Mouse (Mus musculus): ENCODE measurements around the gene Gna11. TPM values are rescaled to one million over a fixed set of nuclear protein-coding genes. Genes with fewer than 3 reads are reported as not detected.

Gene Gna11
- 10 to 100 TPM; 26.5 to 29.4 (median 28.7) TPM for polyA plus RNA-seq (2017; shearing (Covaris generic))

- peak; percentile 96 for ATAC-seq
Measured at GRCm38 (mm10) chr10:81545161-81545747, at the start of gene Gna11. TSS of gene Gna11 (minus strand) at chr10:81545190.

DNA sequence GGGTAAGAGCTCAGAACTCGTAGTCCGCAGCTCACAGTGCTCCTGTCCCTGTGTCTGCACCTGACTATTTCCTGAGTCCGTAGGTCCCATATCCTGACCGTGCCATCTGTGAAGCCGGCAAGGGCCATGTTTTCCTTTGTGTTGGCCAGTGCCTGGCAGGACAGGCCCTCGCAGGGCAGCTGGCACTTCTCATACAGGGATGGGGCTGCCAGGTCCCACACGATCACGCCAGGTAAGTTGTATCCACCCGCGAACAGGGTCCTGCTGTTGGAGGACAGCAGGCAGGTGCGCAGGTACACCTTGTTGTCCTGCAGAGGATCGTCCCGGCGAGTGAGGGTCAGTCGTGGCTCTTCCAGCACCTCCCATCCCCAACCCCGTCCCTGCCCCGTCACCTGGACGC is 48.9 kb upstream of the Gna11 start:
- no peak for ATAC-seq

DNA sequence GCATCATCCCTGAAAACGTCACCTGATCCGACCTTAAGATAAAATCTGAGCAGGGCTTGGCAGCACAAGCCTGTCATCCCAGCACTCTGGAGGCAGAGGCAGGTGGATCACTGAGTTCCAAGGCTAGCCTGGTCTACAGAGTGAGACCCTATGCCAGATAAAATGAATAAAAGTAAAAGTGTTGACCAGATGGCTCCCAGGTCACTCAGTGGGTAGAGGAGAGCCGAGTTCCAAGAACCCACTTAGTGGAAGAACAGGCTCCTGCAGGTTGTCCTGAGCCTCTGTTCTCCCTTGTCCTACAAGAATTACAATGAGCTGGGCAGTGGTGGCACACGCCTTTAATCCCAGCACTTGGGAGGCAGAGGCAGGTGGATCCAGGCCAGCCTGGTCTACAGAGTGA is 48.2 kb upstream of the Gna11 start:
- ATAC-seq: no peak

DNA sequence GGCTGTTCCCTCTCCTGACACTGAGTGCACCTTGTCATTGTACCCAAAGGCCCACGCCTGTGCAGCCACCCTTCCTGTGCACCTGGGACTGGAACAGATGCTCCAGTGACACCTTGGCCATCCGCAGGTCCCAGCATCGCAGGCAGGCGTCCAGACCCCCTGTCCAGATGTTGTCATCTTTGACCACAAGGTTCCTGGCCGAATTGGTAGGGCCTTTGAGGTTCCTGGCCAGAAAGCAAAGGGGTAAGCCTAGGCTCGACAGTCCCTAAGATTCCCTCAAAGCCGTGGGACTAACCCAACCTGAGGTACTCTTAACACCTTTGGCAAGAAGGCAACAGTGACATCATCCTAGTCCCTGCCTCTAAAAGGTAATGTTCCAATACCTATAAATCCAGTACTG is 47.6 kb upstream of the Gna11 start:
- no peak for ATAC-seq

DNA sequence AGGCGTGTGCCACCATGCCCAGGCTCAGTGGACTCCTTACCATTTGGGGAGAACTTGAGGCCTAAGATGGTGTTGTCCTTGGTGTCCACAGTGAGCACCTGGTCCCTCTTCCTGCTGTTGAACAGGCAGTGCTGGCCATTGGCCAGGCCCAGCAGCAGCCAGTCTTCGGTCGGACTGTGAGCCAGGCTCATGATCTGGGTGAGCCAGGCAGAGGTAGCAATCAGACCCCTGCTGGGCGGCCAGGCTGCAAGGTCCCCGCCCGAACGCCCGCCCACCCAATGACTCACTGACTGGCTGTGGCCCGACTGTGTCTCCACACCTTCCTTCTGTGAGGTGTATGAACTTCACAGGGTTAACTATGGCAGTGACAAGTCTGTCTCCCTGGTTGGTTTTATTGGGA is 46.9 kb upstream of the Gna11 start:
- no peak for ATAC-seq

- no peak for ATAC-seq
Measured at GRCm38 (mm10) chr10:81588739-81589138, 43.7 kb upstream of the Gna11 start.

DNA sequence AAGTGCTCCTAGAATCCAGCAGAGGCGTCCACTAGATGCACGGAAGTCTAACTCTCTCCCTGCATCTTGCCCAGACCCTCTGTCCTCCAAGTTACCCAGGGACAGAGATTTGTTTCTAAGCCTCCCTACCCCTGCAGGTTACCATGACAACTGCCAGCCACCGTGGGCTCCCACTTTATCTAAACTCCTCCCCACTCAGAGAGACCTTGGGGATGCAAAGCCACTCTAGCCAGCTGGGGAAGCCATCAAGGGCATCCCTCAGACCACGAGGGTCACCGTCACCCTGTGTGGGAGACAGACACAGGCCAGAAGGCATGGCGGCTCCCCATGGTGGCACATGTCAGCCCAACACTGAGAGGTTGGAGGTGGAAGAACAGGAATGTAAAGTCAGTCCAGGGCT is 38.4 kb upstream of the Gna11 start:
- no peak for ATAC-seq

GRCm38 (mm10) chr10:81580441-81581070 is 35.6 kb upstream of the Gna11 start:
- peak; percentile 60 for ATAC-seq

DNA sequence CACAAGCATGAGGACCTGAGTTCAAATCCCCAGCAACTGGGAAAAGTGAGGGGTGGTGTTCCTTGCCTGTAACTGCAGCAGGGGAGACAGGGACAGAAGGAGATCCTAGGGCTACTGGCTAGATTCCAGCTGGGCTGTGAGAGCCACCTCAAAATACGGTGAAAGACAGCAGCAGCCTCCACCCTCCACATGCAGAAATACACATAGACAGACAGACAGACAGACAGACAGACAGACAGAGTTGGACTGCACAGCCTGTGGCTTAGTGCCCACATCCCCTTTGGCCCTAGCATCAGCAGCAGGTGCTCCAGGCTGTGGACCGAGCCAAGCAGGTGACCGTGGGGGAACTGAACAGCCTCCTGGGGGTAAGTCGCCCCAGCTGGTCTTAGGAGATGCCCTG is 35.0 kb upstream of the Gna11 start:
- no peak for ATAC-seq

- ATAC-seq: no peak
Measured at GRCm38 (mm10) chr10:81575695-81576094, 30.7 kb upstream of the Gna11 start.

DNA sequence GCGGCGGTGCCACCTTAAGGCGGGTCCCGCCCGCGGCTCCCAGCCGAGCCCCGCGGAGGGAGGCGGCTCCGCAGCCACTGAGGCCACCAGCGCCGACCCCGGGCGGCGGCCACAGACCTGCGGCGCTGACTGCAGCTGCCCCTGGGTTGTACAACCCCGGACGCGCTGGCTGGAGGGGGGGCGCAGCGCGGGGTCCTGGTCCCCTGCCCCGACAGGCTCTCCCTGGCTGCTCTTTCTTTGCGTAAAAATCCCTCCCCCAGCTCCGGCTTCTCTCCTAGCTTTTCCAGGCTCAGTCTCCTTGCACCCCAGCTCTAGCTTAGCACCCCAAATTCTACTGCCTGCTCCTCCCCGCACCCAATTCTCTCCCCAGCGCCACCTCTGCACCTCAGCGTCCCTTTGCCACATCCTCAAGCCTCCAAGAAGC is 30.2 kb upstream of the Gna11 start:
- ATAC-seq: no peak

DNA sequence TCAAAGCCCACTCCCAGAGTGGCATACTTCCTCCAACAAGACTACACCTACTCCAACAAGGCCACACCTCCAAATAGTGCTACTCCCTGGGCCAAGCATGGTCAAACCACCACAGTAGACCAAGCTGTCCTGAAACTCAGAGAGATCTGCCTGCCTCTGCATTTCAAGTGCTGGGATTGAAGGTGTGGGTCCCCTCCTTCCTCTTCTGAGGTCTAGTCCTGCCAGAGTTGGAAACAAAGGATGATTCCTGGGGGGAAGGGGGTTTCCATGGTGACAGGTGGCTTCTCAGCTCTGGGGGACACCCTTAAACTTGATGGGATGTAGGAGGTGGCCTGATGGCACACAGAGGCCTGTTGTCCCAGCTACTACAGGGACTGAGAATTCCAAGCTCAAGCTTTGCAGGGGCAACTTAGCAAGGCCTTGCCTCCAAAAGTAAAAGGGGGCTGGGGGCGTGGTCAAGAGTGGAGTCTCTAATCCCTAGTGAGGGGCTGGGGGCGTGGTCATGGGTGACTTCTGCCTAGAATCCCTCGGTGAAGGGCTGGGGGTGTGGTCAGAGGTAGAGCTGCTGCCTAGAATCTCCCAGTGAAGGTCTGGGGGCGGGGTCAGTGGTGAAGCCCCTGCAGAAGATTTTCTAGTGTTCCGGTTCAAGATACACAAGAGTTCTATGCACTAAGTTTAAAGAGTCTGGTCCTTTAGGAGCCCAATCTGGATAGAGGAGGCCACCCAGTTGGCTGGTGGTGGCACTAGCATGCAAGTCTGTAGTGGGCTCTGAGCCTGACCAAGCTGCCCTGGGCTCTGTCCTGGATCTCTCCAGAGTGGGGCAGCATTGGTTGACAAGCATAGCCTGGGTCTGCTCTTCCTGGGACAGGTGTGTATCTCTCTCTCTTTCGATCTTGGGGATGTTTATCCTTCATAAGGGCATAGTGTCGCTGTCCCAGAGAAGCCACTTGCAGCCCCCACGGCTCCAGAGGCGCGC is 29.4 kb upstream of the Gna11 start, which contains the start of gene Tle2:
Tle2 (plus strand) TSS at position 481 of the 976 bp plus-strand sequence.
- ATAC-seq: no peak

- ATAC-seq: no peak
Measured at GRCm38 (mm10) chr10:81572975-81573374, 28.0 kb upstream of the Gna11 start.

GRCm38 (mm10) chr10:81572133-81572671 is 27.2 kb upstream of the Gna11 start:
- ATAC-seq: no peak

DNA sequence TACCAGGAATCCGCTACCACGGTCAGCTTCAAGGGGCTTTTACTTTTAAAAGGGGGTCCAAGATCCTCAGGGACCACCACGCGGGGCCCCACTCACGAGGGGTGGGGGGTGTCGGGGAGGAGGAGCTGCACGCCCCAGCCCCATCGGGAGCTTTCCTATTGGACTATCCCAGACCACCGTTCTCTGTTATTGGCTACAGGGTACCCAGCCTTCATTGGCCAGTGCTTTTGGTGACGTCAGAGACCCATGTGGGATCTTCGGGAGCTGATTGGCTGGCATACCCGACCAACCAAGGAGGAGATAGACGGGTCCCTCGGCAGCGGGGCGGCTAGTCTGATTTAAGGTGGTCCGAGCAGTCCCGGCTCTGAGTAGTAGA is 26.5 kb upstream of the Gna11 start:
- peak; percentile 78 for ATAC-seq

DNA sequence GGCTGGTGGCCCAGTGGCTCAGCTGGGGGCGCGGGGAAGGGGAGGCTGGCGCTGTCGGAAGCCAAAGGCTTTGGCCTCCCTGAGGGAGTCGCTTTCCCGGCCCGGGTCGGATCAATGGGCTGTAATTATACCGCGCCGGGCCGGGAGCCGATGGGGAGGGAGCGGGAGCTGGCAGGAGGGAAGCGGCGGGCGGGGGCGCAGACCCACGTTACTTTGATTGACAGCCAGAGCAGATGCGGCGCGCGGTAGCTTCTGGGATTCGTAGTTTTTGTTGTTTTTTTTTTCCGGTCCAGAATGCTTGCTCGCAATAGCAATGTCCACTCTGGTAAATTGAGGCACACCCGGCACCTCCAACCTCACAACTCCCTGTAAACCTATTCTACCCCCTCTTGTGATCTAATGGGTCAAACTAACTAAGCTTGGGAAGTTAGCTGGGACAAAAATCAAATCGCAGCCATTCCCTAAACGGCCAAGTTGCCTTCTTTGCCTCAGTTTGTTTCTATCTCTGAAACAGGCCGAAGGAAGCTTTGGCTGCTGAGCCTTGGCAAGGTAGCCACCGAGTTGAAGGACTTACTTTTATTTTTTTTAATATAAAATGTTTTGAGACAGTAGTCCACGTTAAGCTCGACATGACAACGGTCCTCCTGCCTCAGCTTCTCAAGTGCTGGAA is 26.0 kb upstream of the Gna11 start:
- peak; percentile 78 for ATAC-seq

DNA sequence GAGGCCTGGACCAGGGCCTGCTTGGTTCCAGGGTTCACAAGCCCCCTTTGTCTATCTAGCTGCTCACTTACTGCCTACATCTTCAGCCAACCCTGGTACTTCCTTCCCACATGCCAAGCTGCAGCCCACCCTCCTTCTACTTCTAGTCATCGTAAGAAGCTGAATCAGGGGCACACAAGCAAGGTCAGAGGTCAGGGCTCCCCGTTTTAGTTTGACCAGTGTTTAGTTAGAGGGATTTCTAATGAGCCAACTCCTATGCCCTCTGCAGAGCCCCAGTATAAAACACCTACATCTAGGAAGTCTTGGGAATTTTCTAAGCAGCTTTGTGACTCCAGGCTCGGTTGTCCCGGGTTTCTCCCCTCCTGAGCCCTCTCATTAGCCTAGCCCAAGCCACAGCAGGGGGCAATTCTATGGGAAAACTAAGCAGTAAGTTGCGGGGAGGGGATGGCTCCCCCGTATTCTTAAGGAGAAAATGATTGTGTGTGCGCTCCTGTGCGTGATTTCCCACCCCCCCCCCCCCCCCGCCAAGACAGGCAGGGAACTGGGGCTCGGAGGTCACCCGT is 25.3 kb upstream of the Gna11 start:
- ATAC-seq: no peak

DNA sequence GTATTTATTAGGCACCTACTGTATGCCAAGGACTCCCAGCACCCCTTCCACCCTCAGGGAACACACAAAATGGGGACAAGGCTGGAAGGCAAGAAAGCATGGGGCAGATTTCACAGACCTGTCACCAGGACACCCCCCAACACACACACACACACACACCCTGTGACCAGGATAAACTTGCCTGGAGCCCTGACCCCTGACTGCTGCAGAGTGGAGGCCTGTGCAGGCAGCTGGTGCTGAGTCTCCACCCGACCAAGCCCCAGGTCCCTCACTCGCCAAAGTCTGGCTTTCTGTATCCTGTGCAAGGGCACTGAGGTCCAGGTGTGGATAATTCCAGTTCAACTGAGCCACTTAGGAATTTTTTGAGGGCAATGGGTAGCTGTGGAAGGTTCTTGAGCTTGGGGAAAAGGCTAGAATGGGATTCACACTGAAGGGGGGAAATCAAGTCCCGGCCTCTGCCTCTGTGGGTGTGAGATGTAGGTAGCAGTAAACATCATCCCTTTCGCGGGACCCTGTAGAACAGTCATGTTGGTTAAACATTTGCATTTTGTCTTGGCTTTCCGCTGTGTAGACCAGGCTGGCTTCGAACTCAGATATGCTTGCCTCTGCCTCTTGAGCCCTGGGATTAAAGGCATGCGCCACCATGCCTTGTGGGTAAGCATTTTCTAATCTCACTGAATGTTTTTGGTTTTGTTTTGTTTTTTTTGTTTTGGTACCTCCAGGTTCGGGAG is 24.7 kb upstream of the Gna11 start:
- ATAC-seq: no peak

DNA sequence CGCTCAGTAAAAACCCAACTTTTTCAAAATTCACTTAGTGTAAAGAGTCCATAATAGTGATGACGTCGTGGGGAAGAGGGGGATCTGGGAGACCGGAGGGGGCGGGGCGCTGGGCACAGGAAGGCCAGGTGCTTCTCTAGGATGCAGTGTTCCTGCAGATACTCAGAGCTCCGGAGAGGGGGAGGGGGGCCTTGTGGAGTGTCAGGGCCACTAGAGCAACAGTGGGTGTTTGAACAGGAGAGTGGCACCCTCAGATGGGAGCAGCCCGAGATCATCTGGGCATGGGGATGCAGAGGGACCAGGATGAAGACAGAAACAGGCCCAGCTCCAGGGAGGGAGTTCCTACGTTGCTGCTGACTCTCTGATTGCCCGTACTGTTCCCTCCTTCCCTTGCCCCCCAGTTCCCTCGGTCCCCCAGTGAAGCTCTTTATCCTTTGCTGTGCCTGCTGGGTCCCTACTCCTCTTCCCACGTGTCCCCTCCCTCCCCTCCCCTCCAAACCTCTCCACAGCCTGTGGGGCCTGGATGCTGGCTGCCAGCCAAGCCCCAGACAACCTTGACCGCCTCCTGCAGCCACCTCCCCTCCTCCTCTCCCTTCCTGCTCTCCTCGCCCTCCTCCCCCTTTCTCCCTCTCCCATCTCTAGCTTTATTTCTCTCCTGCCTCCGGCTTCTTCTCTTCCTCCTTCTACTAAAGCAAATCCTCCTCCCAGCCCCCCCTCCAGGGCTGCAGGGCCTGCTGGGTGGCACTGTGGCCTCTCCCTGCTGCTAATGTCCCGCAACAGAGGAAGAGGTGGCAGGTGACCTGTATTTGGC is 23.6 kb upstream of the Gna11 start:
- no peak for ATAC-seq

All from inflammation-experienced regulatory T-cells, adult 6 months (primary cell).